Mouse (Mus musculus) heart, embryonic 16.5 days (tissue): ENCODE data around the gene Stmnd1. TPM values are rescaled to one million over a fixed set of nuclear protein-coding genes. Genes with fewer than 3 reads are reported as not detected.
"Not testable (repeated sequence)": the region's sequence is repeated elsewhere in the genome, so short reads cannot be mapped to it uniquely, and the experiment has no call there.

Source experiments
- ATAC-seq: fragments of 200-750 bp; cut with Nextera tagmentation; replicated peaks from 2 replicates; pipeline ENCODE4 v1.8.0; 2017; ENCODE audit warnings: moderate number of reproducible peaks; ENCODE audit not compliant: insufficient read depth, low FRiP score; ENCODE audit errors: extremely low read depth
- H3K27ac ChIP-seq: fragments of 300-500 bp; sonication (generic); 2 replicates; pipeline ENCODE4 v1.5.1; 2014; ENCODE audit warnings: mild to moderate bottlenecking, low read length, control low read depth, moderate library complexity
- H3K27me3 ChIP-seq: fragments of 300-500 bp; sonication (generic); 2 replicates; pipeline ENCODE4 v1.6.1; 2014; ENCODE audit warnings: low read length, mixed read lengths; ENCODE audit not compliant: control insufficient read depth, insufficient read depth
- H3K36me3 ChIP-seq: fragments of 300-500 bp; sonication (generic); 2 replicates; pipeline ENCODE4 v1.6.1; 2014; ENCODE audit not compliant: control insufficient read depth, insufficient read depth
- H3K4me1 ChIP-seq: fragments of 300-500 bp; sonication (generic); 2 replicates; pipeline ENCODE4 v1.6.1; 2014; ENCODE audit warnings: low read length, mixed read lengths; ENCODE audit not compliant: control insufficient read depth, insufficient read depth
- H3K4me2 ChIP-seq: fragments of 300-500 bp; sonication (generic); 2 replicates; pipeline ENCODE4 v1.6.1; 2014; ENCODE audit warnings: low read depth, mild to moderate bottlenecking, control low read depth, low read length
- H3K4me3 ChIP-seq: fragments of 300-500 bp; sonication (generic); 2 replicates; pipeline ENCODE4 v1.5.1; 2014; ENCODE audit warnings: mild to moderate bottlenecking, control low read depth, low read length
- H3K9ac ChIP-seq: fragments of 300-500 bp; sonication (generic); 2 replicates; pipeline ENCODE4 v1.6.1; 2014; ENCODE audit warnings: low read length, control low read depth
- H3K9me3 ChIP-seq: fragments of 300-500 bp; sonication (generic); replicated peaks from 2 replicates; pipeline ENCODE4 v1.6.1; 2016; ENCODE audit warnings: low read length; ENCODE audit not compliant: control insufficient read depth
- WGBS: fragments of 180-500 bp; shearing (Covaris S2); extraction: QIAGEN DNeasy Blood & Tissue Kit; methylation state at CpG from one replicate; pipeline ENCODE4 v1.1.7; 2014; 5-methylcytosine and 5-hydroxymethylcytosine counted together
- polyA plus RNA-seq: library from polyadenylated mRNA; unstranded; fragments of >200 nt; fragmentation: Nextera tagmentation; extraction: Ambion mirVana; gene quantifications from 2 replicates; pipeline ENCODE4 v1.2.1, GENCODE M21; 2015

Stmnd1 gene
- polyA plus RNA-seq, 1 experiment from 2014 or later: 0.54 TPM

DNA sequence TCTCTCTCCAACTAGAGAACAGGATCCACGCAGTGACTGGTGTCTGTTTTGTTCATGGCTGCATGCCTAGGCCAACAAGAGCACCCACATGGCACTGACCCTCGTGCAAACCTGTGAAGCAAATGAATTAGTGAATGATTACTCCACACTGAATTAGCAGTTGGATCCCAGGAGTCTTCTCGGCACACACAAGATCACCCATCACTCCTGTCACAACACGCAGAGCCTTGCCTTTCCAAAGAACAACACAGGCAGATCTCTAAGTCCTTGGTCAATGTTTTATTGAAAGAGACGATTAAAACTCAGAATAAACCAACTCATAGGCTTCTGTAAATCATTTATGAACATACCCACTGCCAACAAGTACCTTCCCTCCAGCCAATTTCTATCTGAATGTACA lies 39.7 kb downstream of the Stmnd1 start:
- WGBS: 79% methylated on average over 5 of the region's 5 CpGs
- Histone ChIP-seq H3K4me3 (no peak overlapping the region), H3K36me3 (no peaks in the 10 kb centered on the region), H3K27me3 (no peaks in the 10 kb centered on the region), H3K9me3 (peaks cover 5% of the 10 kb centered on the region; the same call in 1 of the 2 replicates), H3K4me2 (no peak overlapping the region), H3K27ac (no peak overlapping the region), H3K9ac (no peak overlapping the region), H3K4me1 (no peaks in the 10 kb centered on the region)
- no peak for ATAC-seq

DNA sequence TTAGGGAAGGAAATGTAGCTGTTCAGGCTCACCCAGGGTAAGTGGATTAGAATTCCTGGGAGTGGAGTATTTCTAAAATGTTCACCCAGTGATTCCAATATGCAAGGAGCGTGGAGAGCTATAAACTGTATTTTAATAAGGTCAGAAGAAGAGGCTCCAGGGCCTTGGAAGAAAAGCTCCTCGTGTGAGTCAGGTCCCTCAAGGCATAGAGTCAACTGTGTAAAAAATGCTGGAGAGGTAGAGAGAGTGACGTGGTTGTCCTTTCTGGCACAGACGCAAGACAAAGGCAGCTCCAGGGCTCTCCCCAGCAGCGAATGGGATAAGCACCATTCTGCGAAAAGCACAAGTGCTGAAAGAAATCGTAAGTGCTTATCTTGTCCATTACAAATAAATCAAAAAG lies 41.6 kb downstream of the Stmnd1 start:
- Histone ChIP-seq H3K9ac (no peak overlapping the region), H3K27me3 (no peaks in the 10 kb centered on the region), H3K4me2 (no peak overlapping the region), H3K4me3 (no peak overlapping the region), H3K36me3 (no peaks in the 10 kb centered on the region), H3K4me1 (no peaks in the 10 kb centered on the region), H3K9me3 (peaks cover 5% of the 10 kb centered on the region; the same call in 1 of the 2 replicates), H3K27ac (no peak overlapping the region)
- WGBS: 85% methylated on average over 7 of the region's 7 CpGs
- ATAC-seq: no peak

DNA sequence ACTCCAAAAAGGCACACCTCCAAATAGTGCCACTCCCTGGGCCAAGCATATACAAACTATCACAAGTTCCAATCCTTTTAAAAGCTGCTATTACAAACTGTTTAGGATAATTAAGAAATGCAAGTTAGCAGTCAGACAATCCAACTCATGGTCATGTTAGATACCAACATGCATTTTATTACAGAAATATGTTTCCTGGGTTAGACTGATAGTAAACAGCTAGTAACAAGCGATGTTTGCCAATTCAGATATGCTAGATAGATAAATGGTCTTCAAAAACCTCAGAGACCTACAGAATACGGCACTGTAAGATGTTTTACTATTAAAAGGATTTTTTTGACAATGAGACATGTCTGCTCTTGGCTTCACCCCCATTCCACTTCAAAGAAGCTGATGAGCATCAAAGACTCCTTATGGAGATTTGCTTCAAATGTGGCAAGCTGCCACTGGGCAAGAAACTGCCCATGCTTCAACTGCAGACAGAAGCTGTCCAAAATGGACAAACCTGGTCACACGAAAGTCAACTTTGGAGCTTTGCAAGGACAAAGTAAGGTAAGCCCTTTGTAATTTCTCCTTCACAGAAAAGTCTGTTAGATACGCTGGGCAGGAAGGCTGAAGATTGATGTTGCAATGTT lies 52.9 kb downstream of the Stmnd1 start:
- Histone ChIP-seq H3K4me1 (no peaks in the 10 kb centered on the region), H3K4me3 (no peak overlapping the region), H3K4me2 (no peak overlapping the region), H3K27me3 (no peaks in the 10 kb centered on the region), H3K9ac (no peak overlapping the region), H3K9me3 (peaks cover 4% of the 10 kb centered on the region; the same call in 1 of the 2 replicates), H3K27ac (no peak overlapping the region), H3K36me3 (no peaks in the 10 kb centered on the region)
- no peak for ATAC-seq
- WGBS: 79% methylated on average over 4 of the region's 4 CpGs

DNA sequence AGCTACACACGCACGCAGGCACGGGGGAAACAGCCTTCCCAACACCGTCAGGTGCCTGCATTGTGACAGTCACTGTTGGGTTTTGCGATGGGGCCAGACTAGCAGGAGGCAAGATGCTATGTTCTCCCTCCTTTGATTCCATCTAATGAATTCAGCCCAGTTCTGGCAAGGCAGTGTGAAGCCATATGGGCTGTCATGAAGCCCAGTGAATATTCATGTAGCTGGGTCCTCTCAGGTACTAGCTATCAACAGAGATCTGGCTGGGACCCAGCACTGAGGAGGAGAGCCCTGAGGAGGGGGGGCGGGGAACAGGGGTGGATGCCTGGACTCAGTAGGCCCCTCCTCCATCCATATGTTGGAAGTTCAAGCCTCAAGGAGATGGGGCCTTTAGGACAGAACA lies 61.5 kb downstream of the Stmnd1 start:
- Histone ChIP-seq H3K9me3 (peaks cover 5% of the 10 kb centered on the region), H3K4me2 (no peak overlapping the region), H3K27me3 (no peaks in the 10 kb centered on the region), H3K4me1 (no peaks in the 10 kb centered on the region), H3K27ac (no peak overlapping the region), H3K9ac (no peak overlapping the region), H3K36me3 (no peaks in the 10 kb centered on the region), H3K4me3 (no peak overlapping the region)
- WGBS: 73% methylated on average over 6 of the region's 6 CpGs
- ATAC-seq: no peak

DNA sequence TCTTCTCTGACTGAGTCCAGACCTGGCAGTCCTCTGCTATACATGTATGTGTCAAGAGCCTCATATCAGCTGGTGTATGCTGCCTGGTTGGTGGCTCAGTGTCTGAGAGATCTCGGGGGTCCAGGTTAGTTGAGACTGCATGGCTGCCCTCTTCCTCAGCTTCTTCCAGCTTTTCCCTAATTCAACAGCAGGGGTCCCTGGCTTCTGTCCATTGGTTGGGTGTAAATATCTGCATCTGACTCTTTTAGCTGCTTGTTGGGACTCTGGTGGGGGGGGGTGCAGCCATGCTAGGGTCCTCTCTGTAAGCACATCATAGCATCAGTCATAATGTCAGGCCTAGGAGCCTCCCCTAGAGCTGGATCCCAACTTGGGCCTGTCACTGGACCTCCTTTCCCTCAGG lies 62.8 kb downstream of the Stmnd1 start:
- H3K9me3 ChIP-seq, H3K4me3 ChIP-seq, H3K27me3 ChIP-seq, H3K27ac ChIP-seq, H3K36me3 ChIP-seq, ATAC-seq, H3K9ac ChIP-seq, H3K4me2 ChIP-seq, H3K4me1 ChIP-seq: not testable (repeated sequence)
- WGBS: 66% methylated on average over 1 of the region's 1 CpGs

DNA sequence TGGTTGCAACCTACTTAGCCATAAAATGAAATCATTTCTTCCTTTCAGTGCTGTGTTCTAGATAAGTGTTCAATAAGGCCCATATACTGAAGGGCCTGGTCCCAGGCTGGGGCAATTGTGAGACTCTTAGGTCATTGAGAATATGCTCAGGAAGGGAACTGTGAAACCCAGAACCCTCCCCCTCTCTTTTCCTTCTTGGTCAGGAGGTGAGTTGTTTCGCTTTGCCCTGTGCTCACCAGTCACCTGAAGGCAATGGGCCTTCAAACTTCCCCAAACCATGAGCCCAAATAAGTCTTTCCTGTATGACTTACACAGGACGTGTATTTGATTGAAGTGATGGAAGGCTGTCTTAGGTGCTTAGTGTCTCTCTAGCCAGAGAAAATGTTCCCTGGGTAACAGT lies 64.3 kb downstream of the Stmnd1 start:
- no peaks in the 10 kb centered on the region for H3K36me3 ChIP-seq
- no peak overlapping the region for H3K4me3 ChIP-seq
- ATAC-seq: no peak
- 74% methylated on average over 2 of the region's 2 CpGs for WGBS
- no peak overlapping the region for H3K4me2 ChIP-seq
- no peaks in the 10 kb centered on the region for H3K27me3 ChIP-seq
- H3K27ac ChIP-seq: no peak overlapping the region
- H3K9me3 ChIP-seq: no peaks in the 10 kb centered on the region
- no peaks in the 10 kb centered on the region for H3K4me1 ChIP-seq
- H3K9ac ChIP-seq: no peak overlapping the region

DNA sequence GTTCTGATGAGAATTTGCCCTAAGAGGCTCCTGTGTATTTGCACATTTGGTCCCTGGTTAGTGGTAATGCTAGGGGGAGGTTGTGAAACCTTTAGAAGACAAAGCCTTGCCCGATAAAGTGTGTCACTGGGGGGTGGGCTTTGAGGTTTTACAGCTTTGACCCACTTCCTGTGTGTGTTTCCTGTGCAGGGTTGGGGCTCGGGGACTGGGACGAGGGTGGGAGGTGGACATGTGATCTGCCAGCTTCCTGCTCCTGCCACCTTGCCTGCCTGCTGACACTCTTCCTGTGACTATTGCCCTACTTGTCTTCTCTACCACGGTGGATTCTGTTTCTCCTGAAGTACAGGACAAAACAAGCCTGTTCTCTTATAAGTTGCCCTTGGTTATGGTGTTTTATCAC lies 66.4 kb downstream of the Stmnd1 start:
- Histone ChIP-seq H3K27me3 (no peaks in the 10 kb centered on the region), H3K4me1 (no peaks in the 10 kb centered on the region), H3K9ac (no peak overlapping the region), H3K9me3 (no peaks in the 10 kb centered on the region), H3K36me3 (no peaks in the 10 kb centered on the region), H3K4me2 (no peak overlapping the region; the same call in 1 of the 2 replicates), H3K4me3 (no peak overlapping the region), H3K27ac (no peak overlapping the region)
- 46% methylated on average over 4 of the region's 4 CpGs for WGBS
- peak; percentile 60; the same call in 1 of the 2 replicates for ATAC-seq

DNA sequence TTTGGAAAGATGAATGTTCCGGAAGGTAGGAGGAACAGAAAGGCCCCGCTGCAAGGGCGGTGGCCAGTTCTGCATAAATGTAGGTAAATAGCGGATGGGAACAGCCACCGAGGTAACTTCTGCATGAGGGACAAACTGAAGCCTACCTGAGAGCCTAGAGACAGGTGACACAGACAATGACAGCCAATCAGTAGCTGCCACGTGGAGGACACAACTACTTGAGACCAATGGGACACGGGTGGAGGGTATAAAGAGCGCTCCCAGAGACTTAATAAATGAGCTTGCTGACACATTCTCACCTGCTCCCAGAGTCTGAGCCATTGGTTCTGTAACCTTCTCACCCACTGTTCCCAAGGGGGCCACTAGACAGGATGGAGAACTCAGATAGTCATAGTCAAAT lies 67.1 kb downstream of the Stmnd1 start:
- Histone ChIP-seq H3K4me2 (no peak overlapping the region), H3K9ac (no peak overlapping the region), H3K9me3 (no peaks in the 10 kb centered on the region), H3K4me3 (no peak overlapping the region), H3K4me1 (no peaks in the 10 kb centered on the region), H3K27me3 (no peaks in the 10 kb centered on the region), H3K27ac (no peak overlapping the region), H3K36me3 (no peaks in the 10 kb centered on the region)
- WGBS: 87% methylated on average over 8 of the region's 8 CpGs
- ATAC-seq: no peak

DNA sequence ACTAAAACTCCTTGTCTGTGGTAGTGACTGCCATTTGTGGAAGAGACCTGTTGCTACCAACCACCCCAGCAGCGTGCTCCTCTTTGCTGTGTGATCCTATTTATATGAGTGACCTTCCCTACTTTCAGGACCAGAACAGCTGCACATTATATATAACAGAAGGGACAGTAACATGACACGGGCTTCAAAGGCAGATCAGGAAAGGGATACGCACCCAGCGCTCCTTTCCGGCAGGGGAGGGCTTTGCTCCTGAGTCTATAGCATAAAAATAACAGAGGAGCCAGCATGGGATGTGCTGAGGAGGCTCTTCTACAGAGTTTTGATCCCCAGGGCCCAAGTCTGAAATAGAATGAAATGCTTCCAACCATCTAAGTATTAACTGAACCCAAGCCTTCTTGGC lies 67.9 kb downstream of the Stmnd1 start:
- Histone ChIP-seq H3K4me1 (no peaks in the 10 kb centered on the region), H3K9me3 (no peaks in the 10 kb centered on the region), H3K27me3 (no peaks in the 10 kb centered on the region), H3K9ac (no peak overlapping the region), H3K4me2 (no peak overlapping the region), H3K4me3 (no peak overlapping the region), H3K27ac (no peak overlapping the region), H3K36me3 (no peaks in the 10 kb centered on the region)
- no peak for ATAC-seq
- WGBS: 78% methylated on average over 5 of the region's 5 CpGs
